Mouse (Mus musculus) liver, embryonic 16.5 days (tissue): ENCODE measurements at regions not wholly inside any gene's neighbourhood (a gene's known extent, or its start where the extent isn't known, plus 50 kb on each side); places are given as distances from the start of the nearest gene placed in this dataset.

ENCODE experiments used
- ATAC-seq: fragments of 200-750 bp; cut with Nextera tagmentation; 2 replicates; pipeline ENCODE4 v1.8.0; 2017; ENCODE audit warnings: low read depth, mild to moderate bottlenecking, moderate number of reproducible peaks, moderate library complexity
- H3K27ac ChIP-seq: fragments of 300-500 bp; sonication (generic); 2 replicates; pipeline ENCODE4 v1.5.1; 2014; ENCODE audit warnings: mild to moderate bottlenecking, low read length
- H3K27me3 ChIP-seq: fragments of 300-500 bp; sonication (generic); 2 replicates; pipeline ENCODE4 v1.6.1; 2014; ENCODE audit warnings: low read depth, low read length, mixed read lengths; ENCODE audit not compliant: control insufficient read depth, insufficient read depth
- H3K36me3 ChIP-seq: fragments of 300-500 bp; sonication (generic); 2 replicates; pipeline ENCODE4 v1.6.1; 2014; ENCODE audit warnings: mild to moderate bottlenecking; ENCODE audit not compliant: control insufficient read depth, insufficient read depth
- H3K4me1 ChIP-seq: fragments of 300-500 bp; sonication (generic); 2 replicates; pipeline ENCODE4 v1.6.1; 2014; ENCODE audit warnings: low read depth, low read length, mixed read lengths; ENCODE audit not compliant: control insufficient read depth
- H3K4me2 ChIP-seq: fragments of 300-500 bp; sonication (generic); 2 replicates; pipeline ENCODE4 v1.6.1; 2014; ENCODE audit warnings: low read depth, low read length, mixed read lengths
- H3K4me3 ChIP-seq: fragments of 300-500 bp; sonication (generic); 2 replicates; pipeline ENCODE4 v1.5.1; 2014; ENCODE audit warnings: low read depth, mild to moderate bottlenecking, low read length
- H3K9ac ChIP-seq: fragments of 300-500 bp; sonication (generic); 2 replicates; pipeline ENCODE4 v1.6.1; 2014; ENCODE audit warnings: low read depth, low read length
- H3K9me3 ChIP-seq: fragments of 300-500 bp; sonication (generic); replicated peaks from 2 replicates; pipeline ENCODE4 v1.6.1; 2016; ENCODE audit warnings: low read length; ENCODE audit not compliant: control insufficient read depth
- WGBS: fragments of 180-500 bp; shearing (Covaris S2); extraction: QIAGEN DNeasy Blood & Tissue Kit; methylation state at CpG from one replicate; pipeline ENCODE4 v1.1.7; 2014; ENCODE audit not compliant: insufficient replicate concordance; 5-methylcytosine and 5-hydroxymethylcytosine counted together

DNA sequence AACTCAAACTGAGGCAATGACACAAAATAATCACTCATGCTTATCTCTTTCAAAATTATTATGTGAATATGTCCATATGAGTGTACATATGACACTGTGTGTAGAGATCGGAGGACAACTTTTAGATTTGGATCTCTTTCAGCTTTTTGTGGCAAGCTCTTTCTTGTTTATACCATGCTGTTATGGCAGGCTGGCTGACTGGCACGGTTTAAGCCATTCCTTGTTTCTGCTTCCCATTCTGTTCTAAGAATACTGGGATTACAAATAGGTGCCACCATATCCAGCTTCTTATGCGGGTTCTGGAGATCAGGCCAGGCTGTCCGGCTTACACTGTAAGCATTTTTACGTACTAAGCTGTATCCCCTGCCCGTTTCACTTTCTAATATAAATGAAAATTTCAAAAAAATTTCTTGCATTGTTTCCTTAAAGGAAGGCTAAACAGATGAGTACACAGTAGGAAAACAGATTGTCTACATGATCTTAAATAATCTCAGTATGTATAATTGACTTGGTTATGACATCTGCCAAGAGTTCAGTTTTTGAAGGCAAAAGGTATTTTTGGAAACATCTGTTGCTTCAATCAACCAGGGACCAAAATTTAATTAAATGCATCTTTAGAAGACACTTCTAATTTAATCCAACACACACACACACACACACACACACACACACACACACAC, 171.6 kb upstream of the Ufl1 start:
- no peak overlapping the region for H3K4me3 ChIP-seq
- H3K9me3 ChIP-seq = no peaks in the 10 kb centered on the region; the same call in 1 of the 2 replicates
- WGBS = 75% methylated on average over 6 of the region's 6 CpGs

DNA sequence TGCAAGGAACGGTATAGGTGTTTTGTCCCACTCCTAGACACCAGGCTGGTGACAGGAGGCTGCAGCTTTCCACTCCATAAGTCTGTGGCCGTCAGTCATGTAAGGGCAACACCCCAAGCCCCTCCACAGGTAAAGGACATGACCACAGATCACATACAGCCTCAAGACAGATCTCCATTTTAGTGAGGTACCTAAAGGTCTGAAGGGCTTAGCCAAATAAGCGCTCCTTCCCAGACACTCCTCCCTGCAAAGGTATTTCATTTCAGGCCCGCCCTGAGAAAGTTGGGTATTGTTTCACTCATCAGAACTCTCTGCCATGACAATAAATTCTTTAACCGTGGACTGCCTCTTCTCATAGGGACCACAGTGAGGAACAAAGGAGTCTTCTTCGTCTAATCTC, 170.2 kb upstream of the Ufl1 start:
- 58% methylated on average over 6 of the region's 6 CpGs for WGBS
- H3K4me3 ChIP-seq = no peak overlapping the region
- H3K9ac ChIP-seq = no peak overlapping the region
- H3K4me2 ChIP-seq = no peak overlapping the region
- H3K4me1 ChIP-seq = no peaks in the 10 kb centered on the region
- no peaks in the 10 kb centered on the region for H3K36me3 ChIP-seq
- H3K27ac ChIP-seq = no peak overlapping the region
- H3K9me3 ChIP-seq = no peaks in the 10 kb centered on the region; the same call in 1 of the 2 replicates
- no peak for ATAC-seq
- H3K27me3 ChIP-seq = no peaks in the 10 kb centered on the region

More for the DNA sequence above, 171.6 kb upstream of the Ufl1 start:
- H3K27me3 ChIP-seq = no peaks in the 10 kb centered on the region
- H3K4me1 ChIP-seq = no peaks in the 10 kb centered on the region
- H3K27ac ChIP-seq = no peak overlapping the region
- H3K36me3 ChIP-seq = no peaks in the 10 kb centered on the region
- no peak for ATAC-seq
- H3K9ac ChIP-seq = no peak overlapping the region
- no peak overlapping the region for H3K4me2 ChIP-seq

- Histone ChIP-seq H3K9me3 (no peaks in the 10 kb centered on the region), H3K36me3 (no peaks in the 10 kb centered on the region), H3K4me2 (no peak overlapping the region), H3K4me3 (no peak overlapping the region), H3K27me3 (no peaks in the 10 kb centered on the region), H3K4me1 (no peaks in the 10 kb centered on the region), H3K9ac (no peak overlapping the region), H3K27ac (no peak overlapping the region)
- no peak for ATAC-seq
- WGBS = 62% methylated on average over 8 of the region's 8 CpGs
These were observed 150.6 kb upstream of the Ufl1 start for GRCm38 (mm10) chr4:25432203-25432602.

DNA sequence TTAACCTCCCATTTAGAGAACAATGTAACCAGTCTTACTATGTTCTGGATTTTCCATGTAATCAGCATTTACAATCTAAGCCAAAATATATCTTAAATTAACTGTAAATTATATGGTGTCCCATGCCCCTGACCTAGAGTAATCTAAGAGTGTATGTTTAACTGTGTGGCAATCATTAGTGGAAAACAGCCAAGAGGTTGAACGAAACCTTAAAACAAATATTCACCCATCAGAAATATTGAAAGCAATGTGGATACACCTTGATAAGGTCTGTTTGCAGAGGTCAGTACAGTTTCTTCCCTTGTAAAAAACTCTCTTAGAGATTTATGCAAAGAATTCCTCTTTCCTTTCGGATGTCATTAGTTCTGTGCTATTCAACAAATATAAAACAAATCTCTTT, 134.7 kb upstream of the Ufl1 start:
- Histone ChIP-seq H3K4me3 (no peak overlapping the region), H3K4me1 (no peaks in the 10 kb centered on the region), H3K27me3 (no peaks in the 10 kb centered on the region), H3K4me2 (no peak overlapping the region), H3K9ac (no peak overlapping the region), H3K36me3 (no peaks in the 10 kb centered on the region), H3K9me3 (no peaks in the 10 kb centered on the region), H3K27ac (no peak overlapping the region)
- peak; percentile 77 for ATAC-seq
- 52% methylated on average over 2 of the region's 2 CpGs for WGBS

GRCm38 (mm10) chr4:25410440-25410839, 128.8 kb upstream of the Ufl1 start:
- no peak overlapping the region for H3K4me2 ChIP-seq
- no peaks in the 10 kb centered on the region for H3K36me3 ChIP-seq
- H3K9me3 ChIP-seq = no peaks in the 10 kb centered on the region
- 54% methylated on average over 4 of the region's 4 CpGs for WGBS
- no peaks in the 10 kb centered on the region for H3K4me1 ChIP-seq
- peak; percentile 24; the same call in 1 of the 2 replicates for ATAC-seq
- no peak overlapping the region for H3K9ac ChIP-seq
- no peak overlapping the region for H3K27ac ChIP-seq
- H3K4me3 ChIP-seq = no peak overlapping the region
- H3K27me3 ChIP-seq = no peaks in the 10 kb centered on the region

DNA sequence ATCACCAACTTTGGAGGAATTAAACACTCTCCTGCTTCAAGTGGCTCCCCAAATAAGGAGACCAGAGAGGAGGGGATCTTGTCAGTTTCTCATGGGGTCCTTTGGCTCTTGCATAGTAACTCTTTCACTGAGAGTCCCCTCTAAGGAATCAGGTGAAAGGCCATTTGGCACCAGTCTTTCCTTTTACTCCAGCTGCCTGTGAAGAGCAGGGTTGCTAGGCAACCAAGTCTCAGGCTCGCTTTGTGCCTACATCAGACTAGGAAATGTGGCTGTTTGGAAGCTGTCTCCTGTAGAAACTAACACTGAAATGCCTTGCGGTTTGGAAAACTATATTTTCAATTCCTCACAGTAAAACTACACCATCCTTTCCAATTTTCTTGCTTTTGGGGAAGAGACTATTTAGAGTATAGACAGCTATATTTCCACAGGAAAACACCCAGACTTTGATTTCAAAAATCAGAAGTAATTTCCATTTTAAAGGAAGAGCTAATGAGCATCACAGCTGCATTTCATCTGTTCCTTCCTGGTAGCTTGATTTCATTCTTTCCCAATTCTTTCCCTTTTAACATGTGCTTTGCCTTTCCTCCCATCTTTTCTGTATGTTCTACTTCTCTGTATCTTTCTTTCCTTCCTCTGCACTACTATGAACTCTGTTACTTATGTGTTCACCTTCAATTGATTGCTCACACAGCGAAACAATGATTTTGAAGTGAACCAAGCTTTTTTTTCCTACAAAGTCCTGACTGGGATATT, 127.3 kb upstream of the Ufl1 start:
- 31% methylated on average over 3 of the region's 3 CpGs for WGBS
- no peak overlapping the region for H3K4me2 ChIP-seq
- H3K27me3 ChIP-seq = no peaks in the 10 kb centered on the region
- H3K9ac ChIP-seq = no peak overlapping the region
- no peak overlapping the region for H3K4me3 ChIP-seq
- H3K36me3 ChIP-seq = no peaks in the 10 kb centered on the region
- no peaks in the 10 kb centered on the region for H3K4me1 ChIP-seq
- H3K27ac ChIP-seq = no peak overlapping the region
- no peak for ATAC-seq
- no peaks in the 10 kb centered on the region for H3K9me3 ChIP-seq

DNA sequence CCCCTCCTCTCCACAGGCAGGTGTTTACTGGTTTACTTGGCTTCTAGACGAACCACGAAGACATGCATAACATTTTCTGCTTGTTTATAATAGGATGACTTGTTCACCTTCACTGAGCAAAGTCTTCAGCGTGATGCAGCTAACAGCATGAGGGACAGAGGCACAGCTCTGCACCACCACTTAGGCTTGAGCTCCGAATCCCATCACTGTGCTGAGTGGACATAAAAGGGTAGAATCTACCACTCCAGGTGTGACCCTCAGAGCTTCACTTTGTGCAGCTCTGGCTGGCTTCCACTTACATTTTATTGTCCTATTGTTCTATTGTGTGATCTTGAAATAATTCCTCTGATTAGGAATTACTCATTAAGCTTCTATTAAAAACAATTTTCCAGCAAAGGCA, 126.2 kb upstream of the Ufl1 start:
- no peaks in the 10 kb centered on the region for H3K4me1 ChIP-seq
- no peak overlapping the region for H3K4me2 ChIP-seq
- no peak overlapping the region for H3K27ac ChIP-seq
- H3K9ac ChIP-seq = no peak overlapping the region
- H3K36me3 ChIP-seq = no peaks in the 10 kb centered on the region
- ATAC-seq = no peak
- no peaks in the 10 kb centered on the region for H3K9me3 ChIP-seq
- no peaks in the 10 kb centered on the region for H3K27me3 ChIP-seq
- no peak overlapping the region for H3K4me3 ChIP-seq
- WGBS = 54% methylated on average over 4 of the region's 4 CpGs

- no peaks in the 10 kb centered on the region for H3K4me1 ChIP-seq
- H3K27ac ChIP-seq = no peak overlapping the region
- H3K27me3 ChIP-seq = no peaks in the 10 kb centered on the region
- H3K36me3 ChIP-seq = no peaks in the 10 kb centered on the region
- no peaks in the 10 kb centered on the region for H3K9me3 ChIP-seq
- 46% methylated on average over 5 of the region's 5 CpGs for WGBS
- no peak overlapping the region for H3K4me3 ChIP-seq
- ATAC-seq = no peak
- no peak overlapping the region for H3K9ac ChIP-seq
- no peak overlapping the region for H3K4me2 ChIP-seq
These were observed 107.9 kb upstream of the Ufl1 start for GRCm38 (mm10) chr4:25389542-25389941.

GRCm38 (mm10) chr4:25372041-25372440, 90.4 kb upstream of the Ufl1 start:
- WGBS = 42% methylated on average over 4 of the region's 4 CpGs
- Histone ChIP-seq H3K27me3 (no peaks in the 10 kb centered on the region), H3K27ac (no peak overlapping the region), H3K9ac (no peak overlapping the region), H3K9me3 (no peaks in the 10 kb centered on the region), H3K36me3 (no peaks in the 10 kb centered on the region), H3K4me1 (no peaks in the 10 kb centered on the region), H3K4me3 (no peak overlapping the region), H3K4me2 (no peak overlapping the region)
- no peak for ATAC-seq
